Mouse (Mus musculus) brain, embryonic 14.5 days (tissue): ENCODE data around the gene Igfals.

Source experiments
- CTCF ChIP-seq: fragments of 200-500 bp; IDR thresholded peaks from 2 replicates; pipeline ENCODE4 v1.5.1; 2012; ENCODE audit warnings: inconsistent platforms, mild to moderate bottlenecking, moderate library complexity, borderline replicate concordance; ENCODE audit not compliant: insufficient read depth, insufficient read length; ENCODE audit errors: extremely low read depth
- POLR2A ChIP-seq: fragments of 200-500 bp; IDR thresholded peaks from 2 replicates; pipeline ENCODE4 v1.6.1; 2012; ENCODE audit warnings: mild to moderate bottlenecking, inconsistent platforms, borderline replicate concordance; ENCODE audit not compliant: poor library complexity, insufficient read depth, insufficient read length, severe bottlenecking; ENCODE audit errors: extremely low read depth

GRCm38 (mm10) chr17:24881738-24882440, 16.1 kb downstream of the Igfals start:
- TF ChIP-seq CTCF (peak; percentile 50; the same call in 1 of the 2 replicates), POLR2A (no peak)
